Mouse (Mus musculus) G1E (cell line): ENCODE data around the gene Dock2.

Source experiments
- CTCF ChIP-seq: IDR thresholded peaks from 2 replicates; pipeline ENCODE4 v1.5.1; 2012; ENCODE audit warnings: low read depth, low read length, inconsistent platforms, mixed read lengths
- GATA1 ChIP-seq: IDR thresholded peaks from 2 replicates; pipeline ENCODE4 v1.6.1; 2012; ENCODE audit warnings: borderline replicate concordance, low read length, inconsistent platforms, mixed read lengths

GRCm38 (mm10) chr11:34257548-34258189 lies 526.0 kb downstream of the Dock2 start:
- TF ChIP-seq CTCF (no peak), GATA1 (no peak)
